Mouse (Mus musculus) cerebellum, postnatal 36 days (tissue): ENCODE measurements around the gene Mrgprb8.
"Not testable (repeated sequence)": the region's sequence is repeated elsewhere in the genome, so short reads cannot be mapped to it uniquely, and the experiment has no call there.

Experiments
- DNase-seq, 2 experiments: peaks; one replicate each; pipeline ENCODE4 v3.0.0; 2021 to 2022; ENCODE audit warnings: mixed read lengths in 2 of 2

Mrgprb8 gene

DNA sequence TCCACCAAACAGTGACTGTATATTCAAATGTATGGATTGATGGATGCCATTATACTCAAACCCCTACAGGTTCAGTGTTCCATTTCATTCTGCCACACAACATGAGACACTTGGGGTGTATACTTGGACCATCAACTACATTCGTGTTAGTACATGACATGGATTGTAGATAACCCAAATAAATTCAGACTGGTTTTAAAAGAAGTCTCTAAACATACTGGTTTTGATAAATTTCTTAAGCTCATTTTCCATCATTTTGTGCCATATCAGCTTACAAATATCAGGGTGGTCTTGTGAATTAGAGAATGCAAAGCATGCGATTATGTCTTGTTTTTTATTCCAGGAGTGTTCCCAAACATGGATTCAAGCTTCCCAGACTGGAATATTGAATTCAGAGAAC, at the start of gene Mrgprb8:
Gene Mrgprb8 (plus strand): TSS at position 301 of the 400 bp plus-strand sequence.
- no peak for DNase-seq

DNA sequence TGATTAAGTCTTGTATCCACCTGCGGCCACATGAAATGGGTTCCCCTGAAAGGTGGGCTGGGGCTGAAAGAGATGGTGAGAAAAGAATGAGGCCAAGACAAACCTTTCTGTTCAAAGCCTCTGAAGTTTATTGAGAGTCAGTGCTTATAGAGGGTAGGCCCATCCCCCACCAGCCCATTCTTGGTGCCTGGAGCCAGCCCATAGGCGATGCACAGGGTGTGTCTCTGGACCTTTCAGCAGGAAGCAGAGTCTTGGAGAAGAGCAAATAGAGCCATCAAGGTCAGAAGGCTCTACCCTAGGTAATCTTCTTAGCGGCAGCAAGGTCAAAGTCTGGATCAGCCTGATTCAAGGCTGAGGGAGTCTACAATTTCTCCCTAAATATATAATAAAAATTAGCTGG, 47.6 kb downstream of the Mrgprb8 start:
- DNase-seq: not testable (repeated sequence)

DNA sequence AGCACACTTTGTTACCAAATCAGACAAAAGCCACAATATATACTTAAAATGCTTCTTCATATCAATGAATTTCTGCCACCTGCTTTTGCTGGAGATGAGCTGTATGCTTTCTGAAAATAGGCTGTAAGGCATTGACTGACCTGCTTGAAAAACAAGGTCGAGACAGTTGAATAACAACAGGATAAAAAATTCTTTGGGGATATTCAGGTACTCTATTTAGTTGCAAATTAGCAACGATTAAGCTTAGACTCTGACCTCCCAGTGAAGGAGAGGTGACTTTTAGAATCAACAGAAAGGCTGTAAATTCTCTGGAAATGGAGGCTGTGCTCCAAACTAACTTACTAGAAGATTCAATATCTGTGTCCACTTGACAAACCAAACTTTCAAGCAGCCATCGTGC, 48.3 kb downstream of the Mrgprb8 start:
- no peak for DNase-seq
